Mouse (Mus musculus): ENCODE measurements at regions not wholly inside any gene's neighbourhood (a gene's known extent, or its start where the extent isn't known, plus 50 kb on each side); places are given as distances from the start of the nearest gene placed in this dataset.

GRCm38 (mm10) chr2:172735621-172736020 lies 186.2 kb downstream of the Tfap2c start:
- no peak for TF ChIP-seq GATA1 (IDR thresholded peaks at IDR 0.05; ENCODE audit: low read length)
- TF ChIP-seq TAL1 (IDR thresholded peaks at IDR 0.05; ENCODE audit: low read length) = no peak
